Mouse (Mus musculus) splenic B cell, adult 2 months (primary cell): ENCODE measurements at regions not wholly inside any gene's neighbourhood (a gene's known extent, or its start where the extent isn't known, plus 50 kb on each side); places are given as distances from the start of the nearest gene placed in this dataset.

Source experiments
- DNase-seq: peaks from one replicate; pipeline ENCODE4 v3.0.0-alpha.2; 2011; ENCODE audit warnings: low read depth, low spot score
- H3K27me3 ChIP-seq: 2 replicates; pipeline ENCODE4 v1.6.1; 2012; ENCODE audit warnings: mild to moderate bottlenecking, low read length, moderate library complexity, mixed read lengths; ENCODE audit not compliant: control insufficient read depth, poor library complexity, insufficient read depth, severe bottlenecking
- H3K36me3 ChIP-seq: 2 replicates; pipeline ENCODE4 v1.6.1; 2012; ENCODE audit warnings: mild to moderate bottlenecking, low read length, moderate library complexity, mixed read lengths; ENCODE audit not compliant: control insufficient read depth, poor library complexity, insufficient read depth, severe bottlenecking

DNA sequence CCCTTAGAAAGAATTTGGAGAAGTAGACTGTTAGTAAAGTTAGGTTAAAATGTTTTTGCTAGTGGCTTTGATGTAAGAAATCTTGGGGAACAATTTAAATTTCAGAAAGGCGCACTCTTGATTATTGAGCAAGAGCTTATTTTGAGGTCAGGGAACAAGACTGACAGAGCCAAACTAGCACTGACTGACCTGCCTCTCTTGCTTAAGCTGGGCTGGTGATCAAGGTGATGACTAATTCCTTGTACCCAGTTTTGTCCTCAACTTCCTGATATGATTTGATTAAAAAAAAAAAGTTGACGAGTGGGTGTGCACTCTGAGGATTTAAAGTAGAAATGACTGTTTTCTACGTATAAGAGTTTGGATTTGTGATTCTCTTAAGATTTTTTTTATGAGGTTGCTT lies 124.2 kb upstream of the Usp24 start:
- H3K36me3 ChIP-seq, result no peaks in the 10 kb centered on the region
- H3K27me3 ChIP-seq, result no peaks in the 10 kb centered on the region
- DNase-seq, result no peak

DNA sequence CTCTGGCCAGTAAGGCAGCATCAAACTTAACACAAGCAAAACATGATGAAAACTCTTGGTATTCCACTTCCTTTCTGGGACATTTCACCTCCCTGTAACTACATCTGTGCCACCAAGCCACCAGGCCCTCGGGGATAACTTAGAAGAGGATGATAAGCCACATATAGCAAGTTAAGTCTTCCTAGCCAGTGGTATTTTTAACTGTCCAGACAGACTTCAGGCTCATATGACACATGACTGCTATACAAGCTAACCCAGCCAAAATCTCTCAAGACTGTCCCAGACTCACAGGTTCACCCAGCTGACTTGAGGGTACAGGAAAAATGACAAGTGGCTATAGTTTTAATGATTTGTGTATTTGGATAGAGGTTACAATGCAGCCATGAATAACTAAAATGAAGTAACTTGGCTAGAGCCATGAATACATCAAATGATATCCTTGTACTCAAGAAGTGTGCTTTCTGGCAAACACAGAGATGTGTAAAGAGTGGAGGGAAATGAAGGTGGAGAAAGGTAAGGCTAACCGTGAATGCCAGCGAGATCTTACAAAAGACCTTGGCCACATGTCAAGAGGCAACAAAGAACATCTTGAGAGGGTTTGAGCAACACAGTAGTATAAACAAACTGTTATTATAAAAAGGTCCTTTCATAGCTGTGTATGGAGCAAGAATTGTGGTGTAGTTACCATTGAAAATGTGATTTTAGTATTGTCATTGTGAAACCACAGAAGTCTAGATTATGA lies 122.6 kb upstream of the Usp24 start:
- no peak for DNase-seq

DNA sequence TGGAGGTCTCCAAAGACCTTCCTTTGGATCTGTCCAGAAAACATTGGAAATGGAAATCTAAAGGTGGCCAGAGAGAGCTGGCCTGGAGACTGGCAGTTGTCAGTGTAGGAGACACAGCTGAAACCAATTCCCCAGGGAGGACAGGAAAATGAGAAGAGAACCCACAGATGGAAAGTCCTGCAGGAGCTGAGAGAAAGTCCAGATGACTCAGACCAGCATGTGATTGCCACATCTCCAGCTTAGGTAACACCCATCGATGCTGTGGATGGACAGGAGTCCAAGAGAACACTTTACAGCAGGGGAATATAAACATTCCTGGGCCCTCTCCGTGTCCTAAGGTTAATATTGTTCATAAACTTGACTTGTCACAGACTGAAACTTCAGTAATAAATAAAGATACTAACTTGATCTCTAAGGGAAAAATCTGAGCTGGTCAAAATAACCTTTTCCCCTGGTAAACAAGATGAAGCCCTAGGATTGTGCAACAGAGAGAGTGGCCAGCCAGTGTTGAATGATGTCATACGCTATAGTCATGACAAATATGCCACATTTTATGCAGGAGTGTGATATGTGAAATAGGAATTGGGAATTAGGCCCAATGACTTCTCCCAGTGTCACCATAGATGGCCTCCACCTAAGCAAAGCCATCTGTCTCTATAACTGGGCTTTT lies 120.4 kb upstream of the Usp24 start:
- Histone ChIP-seq H3K27me3 (no peaks in the 10 kb centered on the region), H3K36me3 (no peaks in the 10 kb centered on the region)
- no peak for DNase-seq

More for the DNA sequence above, 122.6 kb upstream of the Usp24 start:
- H3K27me3 ChIP-seq, result no peaks in the 10 kb centered on the region
- H3K36me3 ChIP-seq, result no peaks in the 10 kb centered on the region

DNA sequence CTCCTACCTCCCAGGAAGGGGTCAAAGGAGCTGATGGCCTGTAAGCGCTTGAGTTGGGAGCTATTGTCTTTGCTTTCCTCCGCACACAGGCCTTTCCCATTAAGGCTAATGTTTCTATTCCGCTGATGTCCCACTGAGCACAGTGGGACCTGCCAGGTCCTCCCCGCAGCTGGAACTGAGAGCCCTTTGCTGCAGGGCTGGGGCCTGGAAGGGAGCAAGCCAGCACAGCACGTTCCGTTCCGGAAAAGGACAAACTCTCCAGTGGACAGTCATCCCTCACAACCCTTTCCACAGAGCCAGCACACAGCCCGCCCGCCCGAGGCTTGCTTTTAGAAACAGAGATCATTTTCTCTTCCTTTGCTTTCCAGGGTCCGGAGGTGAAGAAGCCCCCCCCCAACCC lies 116.2 kb upstream of the Usp24 start:
- Histone ChIP-seq H3K36me3 (no peaks in the 10 kb centered on the region), H3K27me3 (no peaks in the 10 kb centered on the region)
- no peak for DNase-seq

DNA sequence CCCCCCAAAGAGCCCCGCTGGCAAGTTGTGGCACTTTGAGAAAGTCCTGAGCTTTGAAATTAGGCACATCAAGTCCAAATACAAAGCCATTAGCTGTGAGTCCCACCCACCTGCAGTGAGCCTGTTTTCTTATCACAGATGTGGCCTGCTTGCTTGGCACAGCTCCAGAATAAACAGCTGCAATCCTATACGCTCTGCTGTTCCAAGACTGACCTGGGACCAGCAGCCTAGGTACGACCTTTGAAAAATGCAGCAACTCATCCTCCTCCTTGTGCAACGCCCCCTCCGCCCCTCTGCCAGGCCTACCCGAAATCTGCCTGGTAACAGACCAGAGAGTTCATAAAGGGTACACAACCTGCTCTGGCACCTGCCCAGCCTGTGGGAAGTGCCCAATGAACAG lies 115.8 kb upstream of the Usp24 start:
- H3K27me3 ChIP-seq, result no peaks in the 10 kb centered on the region
- no peaks in the 10 kb centered on the region for H3K36me3 ChIP-seq
- no peak for DNase-seq

DNA sequence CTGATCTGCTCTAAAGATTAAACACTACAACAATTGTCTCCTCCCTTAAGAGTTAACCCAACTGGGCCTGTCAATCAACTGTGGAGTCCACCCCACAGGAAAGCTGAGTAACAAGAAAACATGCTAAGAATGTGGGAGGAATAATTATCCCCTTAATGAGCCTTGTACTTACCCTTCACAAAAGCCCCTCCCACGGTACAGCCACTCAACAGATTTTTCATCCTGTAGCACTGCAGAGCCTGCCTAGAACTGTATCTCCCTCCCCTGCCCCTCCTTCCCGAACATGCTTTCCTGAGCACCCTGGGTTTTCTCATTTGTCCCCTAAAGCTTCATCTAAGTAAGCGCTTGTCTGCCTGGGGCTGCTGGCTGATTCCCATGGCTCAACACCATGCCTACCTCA lies 113.5 kb upstream of the Usp24 start:
- H3K27me3 ChIP-seq, result no peaks in the 10 kb centered on the region
- DNase-seq, result no peak
- no peaks in the 10 kb centered on the region for H3K36me3 ChIP-seq

DNA sequence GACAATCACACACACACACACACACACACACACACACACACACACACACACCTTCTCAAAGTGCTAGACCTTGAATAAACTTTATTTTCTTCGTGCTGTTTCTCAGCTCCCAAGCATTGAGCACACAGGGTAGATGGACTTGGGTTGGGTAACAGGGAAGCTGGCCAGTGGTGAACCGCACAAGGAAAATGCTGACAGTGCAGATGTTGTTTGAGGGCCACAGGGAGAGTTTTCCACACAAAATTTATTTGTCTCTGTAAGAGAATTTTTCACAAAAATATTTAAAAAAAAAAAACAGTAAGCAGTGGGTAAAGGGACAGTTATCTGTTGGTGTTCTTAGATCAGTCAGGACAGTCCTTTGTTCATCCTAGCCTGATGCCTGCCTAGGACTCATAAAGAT lies 110.8 kb upstream of the Usp24 start:
- H3K36me3 ChIP-seq, result no peaks in the 10 kb centered on the region
- H3K27me3 ChIP-seq, result no peaks in the 10 kb centered on the region
- DNase-seq, result no peak

DNA sequence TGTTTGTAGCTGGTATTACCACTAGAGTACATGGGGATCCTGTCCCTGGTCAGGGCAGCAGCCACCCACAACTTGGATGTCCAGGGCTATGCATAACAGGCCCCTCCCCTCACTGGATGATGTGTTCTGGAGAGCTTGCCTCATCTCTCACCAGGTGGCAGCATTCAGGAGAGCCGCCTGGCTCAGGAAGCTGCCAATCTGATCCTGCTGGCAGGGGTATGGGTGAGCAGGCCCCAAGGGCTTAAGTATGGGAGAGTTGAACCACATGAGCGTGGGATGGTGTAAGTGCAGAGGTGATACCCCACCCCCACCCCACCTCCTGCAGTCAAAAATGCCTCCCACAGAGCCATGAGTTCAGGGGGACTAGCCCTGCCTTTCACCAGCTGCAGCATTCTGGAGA lies 110.0 kb upstream of the Usp24 start:
- Histone ChIP-seq H3K36me3 (no peaks in the 10 kb centered on the region), H3K27me3 (no peaks in the 10 kb centered on the region)
- no peak for DNase-seq

DNA sequence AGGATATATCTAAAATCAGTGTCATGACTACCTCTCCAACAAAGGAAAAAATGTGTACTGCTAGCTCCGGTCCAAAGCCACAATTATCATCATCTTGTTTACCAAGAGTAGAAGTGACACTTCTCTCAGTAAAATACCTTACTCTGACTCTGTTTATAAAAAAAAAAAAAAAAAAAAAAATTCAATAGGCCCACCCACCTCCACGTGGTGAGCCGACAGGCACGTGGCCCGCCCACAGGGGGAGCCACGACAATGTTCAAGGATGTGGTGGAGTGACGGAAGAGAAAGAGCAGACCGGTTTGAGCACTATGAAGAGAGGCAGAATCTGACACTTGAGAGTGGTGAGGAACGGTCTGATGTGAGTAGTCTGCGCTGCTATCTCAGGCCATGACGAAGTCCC lies 106.5 kb upstream of the Usp24 start:
- no peak for DNase-seq
- no peaks in the 10 kb centered on the region for H3K36me3 ChIP-seq

DNA sequence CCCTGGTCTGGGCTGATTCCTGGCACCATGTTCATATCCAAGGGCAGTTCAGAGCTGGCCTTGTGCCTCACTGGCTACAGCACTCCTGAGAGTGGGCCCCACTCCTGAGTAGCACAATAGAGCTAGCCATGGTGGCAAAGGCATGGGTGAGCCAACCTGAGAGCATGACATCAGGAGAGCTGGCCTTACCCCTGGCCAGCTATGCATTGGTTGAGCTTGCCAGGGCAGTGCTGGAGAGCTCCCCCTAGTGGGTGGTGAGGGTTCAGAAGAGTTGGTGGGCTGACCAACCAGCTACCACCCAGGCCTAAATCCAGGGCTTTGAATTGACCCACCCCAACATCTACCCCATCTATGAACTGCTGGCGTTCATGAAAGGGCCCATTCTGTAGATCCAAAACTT lies 106.0 kb upstream of the Usp24 start:
- peak; percentile 46 for DNase-seq
- Histone ChIP-seq H3K36me3 (no peaks in the 10 kb centered on the region), H3K27me3 (no peaks in the 10 kb centered on the region)

More for the DNA sequence above, 106.5 kb upstream of the Usp24 start:
- no peaks in the 10 kb centered on the region for H3K27me3 ChIP-seq

DNA sequence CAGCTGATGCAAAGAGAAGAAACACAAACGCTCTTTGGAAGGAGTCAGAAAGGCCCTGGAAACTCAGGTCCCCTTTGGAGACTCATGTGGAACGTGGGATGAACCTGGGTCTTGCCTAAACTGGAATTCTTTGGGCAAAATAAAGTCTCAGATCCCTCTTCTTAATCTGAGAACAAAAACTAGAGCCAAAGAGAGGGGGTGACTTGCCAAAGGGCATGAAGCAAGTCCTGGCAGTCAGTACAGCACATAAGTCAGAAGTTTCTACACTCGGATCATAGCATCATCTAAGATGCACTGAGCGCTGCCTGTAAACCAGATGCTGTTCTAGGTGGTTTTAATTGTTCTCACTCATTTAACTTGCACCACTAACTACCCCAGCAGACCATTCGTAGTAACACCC lies 101.8 kb upstream of the Usp24 start:
- no peak for DNase-seq
- Histone ChIP-seq H3K36me3 (no peaks in the 10 kb centered on the region), H3K27me3 (no peaks in the 10 kb centered on the region)

DNA sequence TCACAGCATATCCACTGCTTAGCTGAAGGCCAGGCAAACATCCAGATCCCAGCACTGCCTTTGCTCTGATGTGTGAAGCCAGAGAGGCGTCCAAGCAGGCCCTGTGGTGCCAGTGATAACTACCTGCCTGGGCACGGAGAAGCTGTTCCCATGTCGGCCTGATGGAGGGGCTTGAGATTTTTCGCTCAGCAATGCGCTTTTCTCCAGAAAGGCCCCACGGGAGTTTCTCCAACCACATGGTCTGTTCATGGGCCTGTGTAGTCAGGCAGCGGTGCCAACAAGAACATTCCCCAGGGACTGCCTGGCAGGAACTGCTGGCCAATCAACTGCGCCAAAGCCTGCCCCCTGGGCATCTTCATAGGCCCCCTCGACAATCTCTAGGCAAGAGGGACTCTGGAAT lies 95.4 kb upstream of the Usp24 start:
- no peaks in the 10 kb centered on the region for H3K36me3 ChIP-seq
- peak; percentile 24 for DNase-seq
- H3K27me3 ChIP-seq, result no peaks in the 10 kb centered on the region

DNA sequence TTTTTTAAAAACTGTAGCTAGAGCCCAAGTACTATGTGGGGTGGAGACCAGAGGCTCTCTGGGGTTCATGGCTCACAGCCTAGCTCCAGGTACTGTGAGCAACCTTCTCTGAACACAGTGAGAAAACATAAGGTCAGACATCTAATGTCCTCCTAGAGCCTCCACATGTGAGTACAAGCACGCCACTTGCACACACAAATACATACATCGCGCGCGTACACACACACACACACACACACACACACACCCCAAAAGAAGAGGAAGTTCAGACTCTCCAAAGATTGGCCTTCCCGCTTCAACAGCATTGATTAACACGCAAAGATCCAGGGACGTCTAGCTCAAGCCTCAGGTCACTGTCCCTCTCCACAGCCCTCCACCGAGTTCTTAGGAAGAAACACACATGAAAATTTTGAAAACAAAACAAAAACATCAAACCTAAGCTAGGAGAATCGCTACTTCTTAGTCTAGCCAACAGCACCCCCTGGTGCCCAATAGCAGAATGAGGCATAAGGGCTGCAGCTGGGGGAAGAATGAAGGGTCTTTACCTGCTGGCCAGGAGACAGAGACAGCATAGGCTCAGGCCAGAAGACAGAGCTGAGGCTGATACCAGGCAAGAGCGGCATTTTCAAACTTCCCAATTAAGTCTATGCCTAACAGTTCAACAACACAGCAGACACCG lies 90.7 kb upstream of the Usp24 start:
- Histone ChIP-seq H3K36me3 (no peaks in the 10 kb centered on the region), H3K27me3 (no peaks in the 10 kb centered on the region)
- peak; percentile 68 for DNase-seq

DNA sequence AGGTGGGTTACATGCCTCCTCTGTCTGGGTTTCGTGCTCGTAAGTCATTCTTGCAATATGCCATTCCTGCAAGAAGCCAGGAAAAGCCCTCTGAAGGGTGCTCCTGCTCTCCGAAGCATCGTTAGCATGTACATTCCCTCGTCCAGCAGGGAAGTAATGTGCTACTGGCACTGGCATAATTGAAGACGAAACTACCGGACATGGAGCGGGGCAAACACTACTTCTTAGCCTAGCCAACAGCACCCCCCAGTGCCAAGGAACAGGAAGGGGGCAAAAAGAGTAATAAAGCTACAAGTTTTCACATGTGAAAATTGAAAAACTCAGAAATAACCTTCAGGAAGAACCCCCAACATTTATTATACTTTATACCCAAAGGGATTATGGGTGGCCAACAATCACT lies 88.6 kb upstream of the Usp24 start:
- Histone ChIP-seq H3K27me3 (no peaks in the 10 kb centered on the region), H3K36me3 (no peaks in the 10 kb centered on the region)
- DNase-seq, result no peak

DNA sequence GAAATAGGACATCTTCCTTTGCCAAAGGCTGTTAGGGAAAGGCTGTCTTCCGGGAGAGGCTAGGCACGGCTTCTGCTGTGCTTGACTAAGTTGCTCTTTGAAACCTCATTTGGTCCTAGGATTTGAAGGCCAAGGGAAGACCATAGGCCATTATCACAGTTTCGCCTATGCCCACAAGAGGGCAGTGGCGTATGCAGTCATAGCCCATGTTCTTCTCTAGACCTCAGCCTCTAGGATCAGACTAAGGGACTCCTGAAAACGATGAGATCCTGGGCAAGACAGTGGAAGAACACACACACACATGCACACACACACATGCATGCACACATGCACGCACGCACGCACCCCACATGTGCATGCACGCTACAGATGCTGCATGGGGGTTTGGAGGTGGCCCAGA lies 87.5 kb upstream of the Usp24 start:
- peak; percentile 80 for DNase-seq
- Histone ChIP-seq H3K27me3 (no peaks in the 10 kb centered on the region), H3K36me3 (no peaks in the 10 kb centered on the region)
